Mouse (Mus musculus) cerebellum, adult 2 months (tissue): ENCODE measurements around the gene Insl3. TPM values are rescaled to one million over a fixed set of nuclear protein-coding genes. Genes with fewer than 3 reads are reported as not detected.
"Not testable (repeated sequence)": the region's sequence is repeated elsewhere in the genome, so short reads cannot be mapped to it uniquely, and the experiment has no call there.

Experiments
- DNase-seq, 2 experiments: peaks; one replicate each; pipeline ENCODE4 v3.0.0; 2021
- H3K27ac ChIP-seq: fragments of 200-500 bp; 2 replicates; pipeline ENCODE4 v1.5.1; 2012; ENCODE audit warnings: low read length, control low read depth, inconsistent platforms; ENCODE audit not compliant: insufficient read depth
- H3K27me3 ChIP-seq: fragments of 200-500 bp; 2 replicates; pipeline ENCODE4 v1.6.1; 2012; ENCODE audit warnings: inconsistent platforms, mild to moderate bottlenecking, low read length, moderate library complexity; ENCODE audit not compliant: control insufficient read depth, insufficient read depth
- H3K4me1 ChIP-seq: fragments of 200-500 bp; 2 replicates; pipeline ENCODE4 v1.6.1; 2011; ENCODE audit warnings: low read length; ENCODE audit not compliant: control insufficient read depth, insufficient read depth
- H3K4me3 ChIP-seq: fragments of 200-500 bp; replicated peaks from 2 replicates; pipeline ENCODE3; 2011; ENCODE audit warnings: mild to moderate bottlenecking, low read depth, low read length, control low read depth; ENCODE audit not compliant: insufficient read depth
- CTCF ChIP-seq: fragments of 200-500 bp; IDR thresholded peaks from 2 replicates; pipeline ENCODE4 v1.5.1; 2011; ENCODE audit warnings: low read depth, mild to moderate bottlenecking, control low read depth, low read length, moderate library complexity, borderline replicate concordance; ENCODE audit not compliant: insufficient read depth
- POLR2A ChIP-seq: fragments of 200-500 bp; IDR thresholded peaks from 2 replicates; pipeline ENCODE4 v1.6.1; 2011; ENCODE audit warnings: low read length, control low read depth, borderline replicate concordance; ENCODE audit not compliant: insufficient read depth
- WGBS: fragments of 180-500 bp; shearing (Covaris S2); methylation state at CpG from one replicate; pipeline ENCODE4 v1.1.7; 2018; 5-methylcytosine and 5-hydroxymethylcytosine counted together
- polyA plus RNA-seq: library from polyadenylated mRNA; depleted of rRNA; stranded (reverse); fragments of >200 nt; gene quantifications from 2 replicates; pipeline ENCODE4 v1.2.3, GENCODE M21; 2012; rRNA removed

Gene Insl3
- polyA plus RNA-seq, 1 experiment, result 2.1 TPM

- Histone ChIP-seq H3K4me1 (peaks cover 11% of the 10 kb centered on the region), H3K27me3 (no peaks in the 10 kb centered on the region), H3K4me3 (peak within 1 kb of the TSS; percentile 87), H3K27ac (peak within 1 kb of the TSS; percentile 42; the same call in 1 of the 2 replicates)
- TF ChIP-seq CTCF, result no peak
- TF ChIP-seq POLR2A, result peak; percentile 43; the same call in 1 of the 2 replicates
- DNase-seq, result peak; percentile 88 to 92
- WGBS, result under 1% methylated on average over 51 of the region's 54 CpGs
Measured at GRCm38 (mm10) chr8:71725122-71725924, 36.3 kb downstream of the Insl3 start, which contains the start of gene Fcho1. TSS of gene Fcho1 (minus strand) at chr8:71725716.

DNA sequence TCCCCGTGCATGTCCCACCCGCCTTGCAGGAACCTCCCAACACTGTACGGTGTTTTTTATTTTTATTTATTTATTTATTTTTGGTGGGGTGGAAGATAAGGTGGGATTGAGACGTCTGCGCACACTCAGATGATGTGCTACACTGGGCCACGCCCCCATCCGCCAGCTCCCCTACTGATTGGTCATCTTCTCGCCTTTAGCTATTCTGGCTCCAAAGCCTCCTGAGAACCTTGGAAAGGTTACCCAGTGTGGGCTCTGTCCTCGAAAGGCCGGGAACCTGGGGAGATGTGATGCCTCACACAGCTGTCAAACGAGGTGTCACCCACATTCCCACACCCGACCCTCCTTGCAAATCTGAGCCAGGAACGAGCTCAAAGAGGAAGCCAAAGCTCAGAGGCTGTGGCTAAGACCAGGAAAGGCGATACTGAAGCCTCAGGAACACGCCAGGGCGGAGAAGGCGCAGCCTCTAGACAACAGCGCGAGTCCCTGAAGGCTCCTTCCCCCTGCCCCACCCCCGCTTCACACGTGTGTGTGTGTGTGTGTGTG, 39.3 kb downstream of the Insl3 start:
- no peak overlapping the region for H3K27ac ChIP-seq
- TF ChIP-seq POLR2A, result peak; percentile 50; the same call in 1 of the 2 replicates
- TF ChIP-seq CTCF, result no peak
- H3K4me3 ChIP-seq, result peak overlapping the region; percentile 58
- H3K4me1 ChIP-seq, result peaks cover 11% of the 10 kb centered on the region
- 9% methylated on average over 21 of the region's 21 CpGs for whole genome bisulfite sequencing
- H3K27me3 ChIP-seq, result no peaks in the 10 kb centered on the region
- DNase-seq, result peak; percentile 71 to 75

DNA sequence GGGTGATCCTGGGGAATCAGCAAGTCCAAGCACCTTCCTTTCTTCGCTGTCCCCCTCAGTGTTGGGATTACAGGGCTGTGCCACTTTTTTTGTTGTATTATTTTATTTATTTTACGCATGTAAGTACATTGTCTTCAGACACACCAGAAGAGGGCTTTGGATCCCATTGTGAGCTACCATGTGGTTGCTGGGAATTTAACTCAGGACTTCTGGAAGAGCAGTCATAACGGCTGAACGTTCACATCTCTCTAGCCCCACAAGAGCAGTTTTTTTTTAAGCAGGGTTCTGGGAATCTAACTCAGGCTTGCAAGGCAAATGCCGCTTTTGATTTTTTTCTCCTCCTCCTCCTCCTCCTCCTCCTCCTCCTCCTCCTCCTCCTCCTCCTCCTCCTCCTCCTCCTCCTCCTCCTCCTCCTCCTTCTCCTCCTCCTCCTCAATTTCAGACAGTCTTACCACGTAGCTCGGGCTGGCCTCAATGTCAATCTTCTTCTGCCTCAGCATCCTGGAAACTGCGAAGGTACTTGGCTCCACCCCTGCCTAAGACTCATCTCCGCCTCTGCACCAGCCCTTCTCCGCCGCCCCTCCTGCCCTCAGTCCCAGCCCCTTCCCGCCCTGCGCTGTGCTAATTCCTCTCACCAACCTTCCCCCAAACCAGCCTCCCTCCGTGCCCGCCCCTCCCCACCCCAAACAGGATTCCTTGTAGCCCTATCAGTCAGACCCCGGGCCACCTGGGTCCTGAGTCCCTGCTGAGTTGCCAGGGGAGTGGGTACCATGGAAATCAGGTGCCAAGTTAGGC, 40.0 kb downstream of the Insl3 start:
- H3K4me3 ChIP-seq, result peak overlapping the region; percentile 58
- no peaks in the 10 kb centered on the region for H3K27me3 ChIP-seq
- no peak overlapping the region for H3K27ac ChIP-seq
- TF ChIP-seq POLR2A, result no peak
- TF ChIP-seq CTCF, result no peak
- 5% methylated on average over 16 of the region's 16 CpGs for WGBS
- peaks cover 9% of the 10 kb centered on the region for H3K4me1 ChIP-seq
- peak in 1 of 2 experiments; percentile 33 for DNase-seq

DNA sequence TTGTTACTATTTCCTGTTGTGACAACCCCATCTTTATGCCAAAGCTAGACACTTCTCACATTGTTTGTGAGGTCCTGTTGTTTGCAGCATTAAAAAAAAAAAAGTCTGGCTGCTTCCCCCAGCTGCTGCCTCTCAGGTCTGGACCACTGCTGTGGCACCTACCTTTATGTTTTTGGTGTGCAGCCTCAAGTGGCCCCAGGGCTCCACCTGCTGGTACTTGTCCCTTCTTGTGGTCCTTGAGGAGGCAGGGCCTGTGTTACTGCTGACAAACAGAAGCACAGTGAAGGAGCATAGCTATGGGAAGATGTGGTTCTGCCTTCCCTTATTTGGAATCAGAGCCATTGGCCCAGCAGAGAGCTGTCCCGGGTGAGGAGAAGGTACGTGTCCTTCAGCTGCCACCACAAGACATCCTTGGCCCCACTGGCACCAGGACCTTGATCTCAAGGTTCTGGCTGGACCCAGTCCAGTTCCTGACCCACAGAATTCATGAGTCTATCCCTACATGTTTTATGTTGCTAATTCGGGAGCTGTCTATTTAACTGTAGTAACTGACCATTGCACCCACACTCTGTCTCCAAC, 42.7 kb downstream of the Insl3 start:
- Histone ChIP-seq H3K4me3 (no peak overlapping the region), H3K27me3 (no peaks in the 10 kb centered on the region), H3K27ac (no peak overlapping the region), H3K4me1 (no peaks in the 10 kb centered on the region)
- 57% methylated on average over 3 of the region's 3 CpGs for WGBS
- peak; percentile 67 to 74 for DNase-seq
- no peak for TF ChIP-seq POLR2A
- peak; percentile 66 for TF ChIP-seq CTCF

DNA sequence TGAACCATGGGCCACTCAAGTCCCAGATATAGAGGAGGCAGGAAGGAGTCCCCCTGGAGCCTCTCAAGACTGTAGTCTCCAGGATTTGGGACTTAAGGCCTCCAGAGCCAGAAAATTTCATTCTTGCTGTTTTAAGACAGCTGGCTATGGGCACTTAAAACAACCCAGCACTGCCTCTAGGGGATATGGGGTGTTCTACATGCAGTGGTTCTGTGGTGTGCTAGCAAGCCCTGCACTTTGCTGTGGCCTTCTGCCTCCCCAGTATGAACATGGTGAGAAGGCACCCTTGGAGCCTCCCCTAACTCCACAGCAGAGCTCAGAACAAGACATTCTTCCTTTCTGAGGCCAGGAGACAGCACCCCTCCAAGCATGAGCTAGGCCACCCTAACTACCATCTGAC, 49.3 kb downstream of the Insl3 start:
- not testable (repeated sequence) for DNase-seq, H3K4me3 ChIP-seq, H3K27me3 ChIP-seq, H3K27ac ChIP-seq, H3K4me1 ChIP-seq

Other genes starting within 250 kb of the Insl3 start
- 392 TPM in 2 replicates for gene Abhd8, start 225.6 kb upstream of the Insl3 start, polyA plus RNA-seq
- 68.5 and 75.4 TPM in 2 replicates for gene Mrpl34, start 224.3 kb upstream of the Insl3 start, polyA plus RNA-seq
- gene Dda1, start 220.0 kb upstream of the Insl3 start, polyA plus RNA-seq, result 119 and 121 TPM in 2 replicates
- 76.2 and 81.8 TPM in 2 replicates for gene Ano8, start 203.3 kb upstream of the Insl3 start, polyA plus RNA-seq
- gene Gtpbp3, start 201.1 kb upstream of the Insl3 start, polyA plus RNA-seq, result 33.3 and 34.7 TPM in 2 replicates
- 25.6 and 28.8 TPM in 2 replicates for gene Plvap, start 177.5 kb upstream of the Insl3 start, polyA plus RNA-seq
- 0.08 and 0.10 TPM in 2 replicates for gene Ccdc194, start 163.5 kb upstream of the Insl3 start, polyA plus RNA-seq
- gene Bst2, start 151.8 kb upstream of the Insl3 start, polyA plus RNA-seq, result 13.6 and 17.3 TPM in 2 replicates
- gene Mvb12a, start 146.3 kb upstream of the Insl3 start, polyA plus RNA-seq, result 113 and 118 TPM in 2 replicates
- 0.21 and 0.26 TPM in 2 replicates for gene Tmem221, start 130.3 kb upstream of the Insl3 start, polyA plus RNA-seq
- 0.10 and 0.11 TPM in 2 replicates for gene Nxnl1, start 122.6 kb upstream of the Insl3 start, polyA plus RNA-seq
- 142 and 153 TPM in 2 replicates for gene Slc27a1, start 120.3 kb upstream of the Insl3 start, polyA plus RNA-seq
- gene Pgls, start 97.0 kb upstream of the Insl3 start, polyA plus RNA-seq, result 42.5 and 42.8 TPM in 2 replicates
- 3.4 and 3.7 TPM in 2 replicates for gene Fam129c, start 91.6 kb upstream of the Insl3 start, polyA plus RNA-seq
- gene Colgalt1, start 78.2 kb upstream of the Insl3 start, polyA plus RNA-seq, result 74.1 and 77.6 TPM in 2 replicates
- gene Unc13a, start 17.5 kb upstream of the Insl3 start, polyA plus RNA-seq, result 97.3 and 110 TPM in 2 replicates
- 3.6 and 3.9 TPM in 2 replicates for gene Jak3, start 12.9 kb upstream of the Insl3 start, polyA plus RNA-seq
- gene B3gnt3, start 12.6 kb downstream of the Insl3 start, polyA plus RNA-seq, result 0.44 and 0.48 TPM in 2 replicates
- 108 and 115 TPM in 2 replicates for gene Fcho1, start 36.5 kb downstream of the Insl3 start, polyA plus RNA-seq
- gene Zfp709, start 192.8 kb downstream of the Insl3 start, polyA plus RNA-seq, result 3.5 and 4.1 TPM in 2 replicates
- 8.0 and 9.0 TPM in 2 replicates for gene Zfp882, start 219.4 kb downstream of the Insl3 start, polyA plus RNA-seq
- 20.8 and 21.8 TPM in 2 replicates for gene Zfp617, start 219.4 kb downstream of the Insl3 start, polyA plus RNA-seq